Mouse (Mus musculus) forebrain, embryonic 16.5 days (tissue): Measurements from ENCODE around the gene Qprt. TPM values are rescaled to one million over a fixed set of nuclear protein-coding genes. Genes with fewer than 3 reads are reported as not detected.
A peak's percentile ranks its signal among the peaks of the same experiment; 100 is the strongest.

ENCODE experiments used
- ATAC-seq: fragments of 200-750 bp; cut with Nextera tagmentation; 2 replicates; pipeline ENCODE4 v1.8.0; 2017; ENCODE audit warnings: mild to moderate bottlenecking, moderate library complexity
- H3K27ac ChIP-seq: fragments of 300-500 bp; sonication (generic); 2 replicates; pipeline ENCODE4 v1.5.1; 2014; ENCODE audit warnings: low read length, control low read depth
- H3K27me3 ChIP-seq: fragments of 300-500 bp; sonication (generic); replicated peaks from 2 replicates; pipeline ENCODE4 v1.6.1; 2014; ENCODE audit warnings: low read length; ENCODE audit not compliant: control insufficient read depth, insufficient read depth
- H3K36me3 ChIP-seq: fragments of 300-500 bp; sonication (generic); 2 replicates; pipeline ENCODE4 v1.6.1; 2014; ENCODE audit not compliant: control insufficient read depth, insufficient read depth
- H3K4me1 ChIP-seq: fragments of 300-500 bp; sonication (generic); replicated peaks from 2 replicates; pipeline ENCODE4 v1.6.1; 2014; ENCODE audit warnings: low read length; ENCODE audit not compliant: control insufficient read depth, insufficient read depth
- H3K4me2 ChIP-seq: fragments of 300-500 bp; sonication (generic); 2 replicates; pipeline ENCODE4 v1.6.1; 2014; ENCODE audit warnings: mild to moderate bottlenecking, low read length, control low read depth
- H3K4me3 ChIP-seq: fragments of 300-500 bp; sonication (generic); replicated peaks from 2 replicates; pipeline ENCODE4 v1.5.1; 2014; ENCODE audit warnings: mild to moderate bottlenecking, low read length, control low read depth
- H3K9ac ChIP-seq: fragments of 300-500 bp; sonication (generic); replicated peaks from 2 replicates; pipeline ENCODE4 v1.6.1; 2014; ENCODE audit warnings: low read depth, low read length, control low read depth
- H3K9me3 ChIP-seq: fragments of 300-500 bp; sonication (generic); 2 replicates; pipeline ENCODE4 v1.6.1; 2016; ENCODE audit warnings: low read length; ENCODE audit not compliant: control insufficient read depth
- WGBS: fragments of 180-500 bp; shearing (Covaris S2); extraction: QIAGEN DNeasy Blood & Tissue Kit; methylation state at CpG from one replicate; pipeline ENCODE4 v1.1.7; 2014; 5-methylcytosine and 5-hydroxymethylcytosine counted together
- polyA plus RNA-seq: library from polyadenylated mRNA; unstranded; fragments of >200 nt; fragmentation: Nextera tagmentation; extraction: Ambion mirVana; gene quantifications from 2 replicates; pipeline ENCODE4 v1.2.1, GENCODE M21; 2015

Qprt gene
- polyA plus RNA-seq, 1 experiment from 2014 or later, result 0.28 TPM

DNA sequence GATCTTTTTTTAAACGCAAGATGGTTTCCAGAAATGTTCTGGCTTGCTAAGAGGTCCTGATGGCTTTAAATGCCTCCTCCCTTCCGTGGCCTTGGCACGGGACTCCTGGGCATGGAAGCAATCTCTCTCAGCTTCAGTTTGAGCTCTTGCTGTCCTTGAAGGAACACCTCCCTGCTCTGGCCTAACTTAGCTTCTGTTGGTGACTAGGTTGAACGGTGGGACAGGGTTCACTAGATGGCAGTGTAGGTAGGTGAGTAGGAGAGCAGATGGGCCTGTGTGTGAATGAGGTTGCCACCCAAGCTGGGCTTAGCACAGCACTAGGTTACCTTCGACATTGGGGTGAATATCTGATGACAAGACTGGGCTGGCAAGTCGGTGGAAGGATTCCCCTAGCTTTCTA is 18.1 kb downstream of the Qprt start:
- Histone ChIP-seq H3K27me3 (no peaks in the 10 kb centered on the region), H3K4me1 (peaks cover 8% of the 10 kb centered on the region), H3K4me2 (no peak overlapping the region), H3K4me3 (no peak overlapping the region), H3K9ac (no peak overlapping the region), H3K27ac (peak overlapping the region; percentile 46; the same call in 1 of the 2 replicates), H3K36me3 (no peaks in the 10 kb centered on the region), H3K9me3 (no peaks in the 10 kb centered on the region)
- ATAC-seq, result 0 out of 2 replicates have a peak, but pooled peaks have one; percentile 23
- WGBS, result 66% methylated on average over 6 of the region's 6 CpGs

DNA sequence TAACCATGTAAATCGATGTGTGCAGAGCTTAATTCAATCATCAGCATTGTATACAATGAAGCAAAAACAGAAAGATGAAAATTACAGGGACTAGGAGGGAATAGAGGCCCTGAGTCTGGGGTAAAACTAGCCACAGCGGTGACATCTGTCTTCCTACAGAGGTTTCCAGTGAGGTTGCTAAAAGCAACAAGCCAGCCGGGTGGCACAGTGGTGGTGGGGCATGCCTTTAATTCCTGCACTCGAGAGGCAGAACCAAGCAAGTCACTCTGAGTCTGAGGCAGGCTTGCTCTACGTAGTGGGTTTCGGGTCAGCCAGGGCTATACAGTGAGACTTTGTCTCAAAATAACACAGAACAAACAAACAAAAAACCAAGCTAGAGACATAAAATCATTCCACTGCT is 19.9 kb downstream of the Qprt start:
- WGBS, result 81% methylated on average over 6 of the region's 6 CpGs
- Histone ChIP-seq H3K4me1 (peaks cover 8% of the 10 kb centered on the region), H3K4me3 (no peak overlapping the region), H3K9ac (no peak overlapping the region), H3K9me3 (no peaks in the 10 kb centered on the region), H3K4me2 (no peak overlapping the region), H3K27ac (no peak overlapping the region), H3K27me3 (no peaks in the 10 kb centered on the region), H3K36me3 (no peaks in the 10 kb centered on the region)
- no peak for ATAC-seq

GRCm38 (mm10) chr7:127101451-127102016 is 20.5 kb downstream of the Qprt start:
- Histone ChIP-seq H3K36me3 (no peaks in the 10 kb centered on the region), H3K4me2 (no peak overlapping the region), H3K27ac (no peak overlapping the region), H3K27me3 (no peaks in the 10 kb centered on the region), H3K9me3 (no peaks in the 10 kb centered on the region), H3K9ac (no peak overlapping the region), H3K4me1 (peaks cover 8% of the 10 kb centered on the region), H3K4me3 (no peak overlapping the region)
- no peak for ATAC-seq
- WGBS, result 29% methylated on average over 2 of the region's 2 CpGs

GRCm38 (mm10) chr7:127099528-127099927 is 22.5 kb downstream of the Qprt start:
- no peaks in the 10 kb centered on the region for H3K9me3 ChIP-seq
- no peak overlapping the region for H3K4me2 ChIP-seq
- H3K4me3 ChIP-seq, result no peak overlapping the region
- peaks cover 3% of the 10 kb centered on the region; the same call in 1 of the 2 replicates for H3K4me1 ChIP-seq
- H3K27me3 ChIP-seq, result no peaks in the 10 kb centered on the region
- no peak for ATAC-seq
- H3K9ac ChIP-seq, result no peak overlapping the region
- no peak overlapping the region for H3K27ac ChIP-seq
- WGBS, result 90% methylated on average over 4 of the region's 4 CpGs
- no peaks in the 10 kb centered on the region for H3K36me3 ChIP-seq

GRCm38 (mm10) chr7:127098950-127099349 is 23.1 kb downstream of the Qprt start:
- Histone ChIP-seq H3K4me3 (no peak overlapping the region), H3K27me3 (no peaks in the 10 kb centered on the region), H3K4me2 (no peak overlapping the region), H3K36me3 (no peaks in the 10 kb centered on the region), H3K9me3 (no peaks in the 10 kb centered on the region), H3K4me1 (no peaks in the 10 kb centered on the region), H3K27ac (no peak overlapping the region), H3K9ac (no peak overlapping the region)
- ATAC-seq, result no peak
- 88% methylated on average over 4 of the region's 4 CpGs for WGBS

GRCm38 (mm10) chr7:127098521-127098920 is 23.5 kb downstream of the Qprt start:
- no peak for ATAC-seq
- no peaks in the 10 kb centered on the region for H3K4me1 ChIP-seq
- no peak overlapping the region for H3K4me2 ChIP-seq
- no peak overlapping the region for H3K27ac ChIP-seq
- H3K9ac ChIP-seq, result no peak overlapping the region
- no peaks in the 10 kb centered on the region for H3K9me3 ChIP-seq
- H3K36me3 ChIP-seq, result no peaks in the 10 kb centered on the region
- no peak overlapping the region for H3K4me3 ChIP-seq
- WGBS, result 85% methylated on average over 5 of the region's 5 CpGs
- no peaks in the 10 kb centered on the region for H3K27me3 ChIP-seq

DNA sequence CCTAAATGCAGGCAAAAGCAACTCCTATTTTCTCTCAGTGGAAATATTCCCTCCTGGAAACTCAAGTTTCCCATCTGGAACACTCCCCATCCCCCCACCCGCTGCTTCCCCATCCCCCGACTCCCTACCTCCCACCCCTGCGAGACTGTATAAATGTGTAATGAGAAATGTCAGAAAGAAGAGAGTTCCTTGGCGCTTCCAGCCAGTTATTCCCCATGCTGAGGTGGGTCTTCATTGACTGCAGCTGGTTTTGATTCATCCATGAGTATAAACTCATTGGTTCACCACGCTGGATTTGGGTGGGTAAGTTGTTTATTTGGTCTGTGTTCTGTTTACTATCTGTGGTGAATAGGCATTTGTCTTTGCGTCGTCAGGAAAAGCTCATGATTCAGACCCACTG is 25.6 kb downstream of the Qprt start:
- no peak overlapping the region for H3K27ac ChIP-seq
- 81% methylated on average over 7 of the region's 7 CpGs for WGBS
- no peak overlapping the region for H3K9ac ChIP-seq
- no peaks in the 10 kb centered on the region for H3K27me3 ChIP-seq
- no peak for ATAC-seq
- H3K36me3 ChIP-seq, result no peaks in the 10 kb centered on the region
- H3K4me3 ChIP-seq, result no peak overlapping the region
- no peaks in the 10 kb centered on the region for H3K9me3 ChIP-seq
- no peak overlapping the region for H3K4me2 ChIP-seq
- no peaks in the 10 kb centered on the region for H3K4me1 ChIP-seq

DNA sequence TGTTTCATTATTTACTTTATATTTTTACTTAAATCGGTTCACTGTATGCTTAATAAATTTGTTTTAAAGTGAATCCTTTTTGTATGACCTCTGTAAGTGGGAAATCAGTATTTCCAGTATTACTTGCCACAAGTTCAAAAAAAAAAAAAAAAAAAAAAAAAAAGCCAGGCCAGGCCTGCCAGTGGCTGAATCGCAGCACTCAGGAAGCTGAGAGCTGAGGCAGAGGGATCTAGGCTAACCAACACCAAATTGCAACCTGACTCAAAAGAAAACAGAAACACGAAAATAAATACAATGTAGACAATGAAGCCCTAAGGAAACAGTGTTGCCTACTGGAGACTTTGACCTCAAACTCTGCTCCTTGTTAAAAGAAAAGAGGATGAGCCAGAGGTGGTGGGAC is 28.1 kb downstream of the Qprt start:
- Histone ChIP-seq H3K4me1 (0 out of 2 replicates have a peak, but pooled peaks cover 3% of the 10 kb centered on the region), H3K9me3 (no peaks in the 10 kb centered on the region), H3K36me3 (no peaks in the 10 kb centered on the region), H3K4me2 (no peak overlapping the region), H3K4me3 (no peak overlapping the region), H3K27ac (no peak overlapping the region), H3K9ac (no peak overlapping the region), H3K27me3 (no peaks in the 10 kb centered on the region)
- WGBS, result 82% methylated on average over 3 of the region's 3 CpGs
- no peak for ATAC-seq

- no peaks in the 10 kb centered on the region for H3K9me3 ChIP-seq
- H3K4me3 ChIP-seq, result no peak within 1 kb of the TSS
- ATAC-seq, result no peak
- H3K4me2 ChIP-seq, result no peak within 1 kb of the TSS
- H3K36me3 ChIP-seq, result no peaks in the 10 kb centered on the region
- 0 out of 2 replicates have a peak, but pooled peaks cover 4% of the 10 kb centered on the region for H3K4me1 ChIP-seq
- WGBS, result 73% methylated on average over 16 of the region's 16 CpGs
- no peaks in the 10 kb centered on the region for H3K27me3 ChIP-seq
- no peak within 1 kb of the TSS for H3K27ac ChIP-seq
- no peak within 1 kb of the TSS for H3K9ac ChIP-seq
Measured at GRCm38 (mm10) chr7:127091114-127091896, 30.7 kb downstream of the Qprt start, which contains the start of gene AI467606. TSS of gene AI467606 (plus strand) at chr7:127091359.
